Mouse (Mus musculus) CD4-positive helper T cell, adult 2 months (primary cell): ENCODE measurements around the gene Spi1.

Experiments
- DNase-seq: peaks from one replicate; pipeline ENCODE4 v3.0.0-alpha.2; 2012; ENCODE audit warnings: low read depth, missing footprints, low spot score

Gene Spi1

DNA sequence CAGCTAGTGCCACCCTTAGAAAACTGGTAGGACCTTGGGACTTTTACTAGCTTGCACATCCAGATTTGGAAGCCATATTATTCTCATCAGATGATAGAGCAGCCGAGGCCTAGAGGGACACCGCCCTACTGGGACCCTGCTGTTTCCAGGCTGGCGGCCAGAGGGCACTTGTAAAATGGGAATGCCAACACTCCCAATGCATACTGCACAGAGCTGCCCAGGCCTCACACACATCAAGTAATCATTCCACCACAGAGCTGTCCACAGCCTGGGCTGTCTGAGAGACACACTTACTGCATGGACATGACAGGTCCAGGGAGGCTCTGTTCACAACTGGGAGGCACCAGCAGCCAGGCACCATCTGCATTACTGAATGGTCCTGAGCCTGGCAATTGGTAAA lies 15.7 kb upstream of the Spi1 start:
- no peak for DNase-seq

DNA sequence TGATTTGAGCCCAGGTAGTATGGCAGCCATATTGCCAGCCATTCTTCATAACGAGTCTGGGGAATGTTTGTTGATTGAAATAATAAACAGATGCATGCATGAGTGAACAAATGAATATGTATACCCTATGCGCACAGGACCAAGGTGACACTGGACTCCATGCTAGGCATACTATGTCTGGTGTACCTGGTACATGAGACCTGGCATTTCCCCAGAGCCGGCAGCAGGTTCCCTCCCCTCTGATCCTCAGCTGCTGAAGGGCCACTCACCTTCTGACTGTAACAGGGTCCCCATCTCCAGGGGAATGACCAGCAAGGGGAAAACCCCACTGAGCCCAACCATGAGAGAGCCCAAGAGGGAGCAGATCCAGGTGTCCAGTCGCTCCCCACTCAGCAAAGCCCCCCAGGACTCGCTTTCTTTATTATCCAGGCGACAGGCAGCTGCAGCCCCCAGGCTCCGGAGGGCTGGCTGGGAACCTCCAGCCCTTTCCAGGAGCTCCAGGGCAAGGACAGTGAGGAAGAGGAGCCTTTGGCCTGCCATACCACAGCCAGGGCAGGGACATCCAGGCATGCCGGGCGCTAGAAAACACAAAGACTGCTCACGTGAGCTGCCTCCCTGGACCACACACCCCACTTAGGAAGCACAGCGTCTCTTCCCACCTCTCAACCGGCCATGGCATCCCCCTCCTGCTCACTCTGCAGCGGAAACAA lies 13.9 kb upstream of the Spi1 start:
- no peak for DNase-seq

DNA sequence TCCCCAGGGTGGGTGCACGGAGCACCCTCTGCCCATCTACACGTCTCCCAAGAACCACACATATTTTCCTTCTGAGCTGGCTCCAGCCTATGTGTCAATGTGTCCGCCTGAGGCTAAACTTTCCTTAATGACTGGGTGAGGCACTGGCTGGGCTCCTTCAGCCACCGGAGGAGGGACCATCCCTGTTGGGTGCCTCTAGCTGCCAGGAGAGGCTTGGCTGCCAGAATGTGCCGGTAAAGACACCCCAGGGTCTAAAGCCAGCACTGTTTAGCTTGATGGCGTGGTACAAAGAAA lies 13.4 kb upstream of the Spi1 start:
- no peak for DNase-seq

DNA sequence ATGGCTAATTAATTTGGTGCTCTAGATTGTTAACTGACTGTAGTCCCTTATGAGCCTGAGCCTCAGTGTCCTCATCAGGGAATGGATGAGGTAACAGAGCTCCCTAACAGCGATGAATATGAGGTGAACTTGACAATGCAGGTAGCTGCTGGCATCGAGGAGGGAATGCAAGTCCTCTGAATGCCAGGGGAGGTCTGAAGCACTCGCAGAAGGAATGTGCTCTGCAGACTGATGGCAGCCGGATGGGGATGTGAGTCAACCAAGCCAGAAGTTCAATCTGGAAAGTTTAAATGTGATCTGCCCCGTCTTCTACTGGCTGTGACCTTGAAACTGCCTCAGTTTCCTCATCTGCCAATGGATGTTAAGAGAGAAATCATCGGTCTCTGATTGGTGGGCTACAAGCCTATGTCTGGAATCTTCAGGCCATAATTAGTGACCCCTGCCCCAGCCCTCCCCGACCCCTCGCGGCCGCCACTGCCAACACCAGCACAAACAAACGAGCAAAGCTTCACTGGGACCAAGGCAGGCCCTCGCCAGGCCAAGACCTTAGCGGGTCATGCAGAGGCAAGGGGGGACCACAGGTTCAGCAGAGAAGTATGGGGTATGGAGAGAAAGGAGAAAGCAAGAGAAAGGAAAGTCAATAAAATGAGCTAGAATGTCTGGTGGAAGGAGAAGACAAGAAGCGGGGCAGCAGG lies 12.7 kb upstream of the Spi1 start:
- DNase-seq: no peak

DNA sequence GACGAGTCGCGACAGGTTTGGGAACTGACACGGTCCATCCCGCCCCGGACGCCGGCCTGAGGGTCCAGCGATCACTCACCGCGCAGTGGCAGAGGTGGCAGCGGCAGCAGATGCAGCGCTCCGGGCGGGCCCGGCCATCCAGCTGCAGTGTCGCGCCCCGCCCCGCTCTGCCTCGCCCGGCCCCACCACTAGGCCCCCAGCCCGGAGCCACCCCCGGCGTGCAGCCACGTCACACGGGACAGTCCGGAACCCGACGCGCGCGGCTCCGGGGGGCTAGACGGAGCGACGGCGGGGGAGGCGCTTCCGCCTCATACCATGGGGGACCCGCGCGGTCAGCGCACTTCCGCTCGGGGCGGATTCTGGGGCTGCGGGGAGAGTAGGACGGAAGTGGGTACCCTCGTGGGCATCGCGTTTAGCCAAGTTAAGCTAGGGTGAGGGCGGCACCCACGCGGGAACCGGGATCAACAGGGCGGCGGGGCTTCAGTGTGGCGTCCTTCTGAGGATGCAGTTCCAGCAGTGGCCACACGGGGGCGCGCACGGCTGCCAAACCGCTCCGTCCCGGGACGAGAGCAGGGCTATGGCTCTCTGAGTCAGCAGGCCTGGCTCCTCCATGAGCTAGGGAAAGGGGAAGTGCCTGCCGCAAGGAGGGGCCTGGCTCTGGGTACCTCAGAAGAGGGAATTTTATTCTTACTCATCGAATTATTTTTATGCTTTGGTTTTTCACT lies 12.0 kb upstream of the Spi1 start, which contains the start of gene Slc39a13:
Gene Slc39a13 (minus strand): TSS at position 342 of the 725 bp plus-strand sequence.
- peak; percentile 95 for DNase-seq

DNA sequence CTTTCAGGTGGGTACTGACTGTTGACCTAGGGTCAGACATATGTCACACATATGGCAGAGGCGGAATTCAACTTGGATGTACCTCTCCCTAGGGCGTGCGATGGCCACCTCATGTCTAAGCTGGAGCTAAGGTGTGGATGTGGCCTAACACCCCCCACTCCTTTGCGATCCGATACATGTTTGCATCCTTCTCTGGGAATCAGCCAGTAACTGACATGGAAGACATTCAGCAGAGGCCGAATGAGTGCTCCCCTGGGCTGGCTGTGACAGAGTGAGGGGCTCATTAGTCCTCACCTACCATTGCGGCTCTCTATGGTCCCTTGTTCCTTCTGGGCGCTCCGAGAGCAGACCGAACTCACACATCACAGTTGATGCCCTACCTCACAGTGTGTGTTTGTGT lies 11.1 kb upstream of the Spi1 start:
- no peak for DNase-seq

DNA sequence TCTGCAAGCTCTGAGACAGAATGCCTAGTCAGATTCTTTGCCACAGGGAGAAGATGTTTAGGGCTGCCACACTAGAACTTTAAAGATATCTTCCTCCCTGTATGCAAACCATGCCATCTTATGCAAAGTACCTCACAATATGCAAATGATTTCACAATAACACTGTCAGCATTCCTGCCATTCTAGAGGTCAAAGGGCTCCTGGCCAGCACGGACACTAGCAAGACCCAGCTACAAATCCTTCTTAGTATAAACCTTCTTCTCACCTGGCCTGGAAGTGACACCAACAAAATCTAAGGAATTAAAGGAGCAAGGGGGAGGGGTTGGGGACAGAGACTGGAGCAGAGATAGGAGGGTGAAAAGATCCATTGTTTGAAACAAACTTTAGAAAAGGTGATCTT lies 10.1 kb upstream of the Spi1 start:
- no peak for DNase-seq

DNA sequence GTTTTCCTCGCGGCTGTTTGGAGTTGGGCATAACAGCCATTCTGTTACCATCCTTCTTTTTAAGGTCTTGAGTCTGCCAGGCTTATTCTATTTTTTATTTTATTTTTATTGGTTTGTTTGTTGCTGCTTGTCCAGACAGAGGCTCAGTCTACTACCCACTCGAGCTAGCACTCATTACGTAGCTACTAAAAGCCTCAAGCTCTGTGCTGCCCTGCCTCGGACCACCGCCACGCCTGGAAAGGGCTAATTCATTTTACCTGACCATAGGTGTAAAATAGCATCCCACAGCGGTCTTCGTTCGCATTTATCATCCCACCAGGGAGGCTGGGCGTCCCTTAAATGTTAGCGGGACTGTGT lies 4.3 kb upstream of the Spi1 start:
- no peak for DNase-seq

DNA sequence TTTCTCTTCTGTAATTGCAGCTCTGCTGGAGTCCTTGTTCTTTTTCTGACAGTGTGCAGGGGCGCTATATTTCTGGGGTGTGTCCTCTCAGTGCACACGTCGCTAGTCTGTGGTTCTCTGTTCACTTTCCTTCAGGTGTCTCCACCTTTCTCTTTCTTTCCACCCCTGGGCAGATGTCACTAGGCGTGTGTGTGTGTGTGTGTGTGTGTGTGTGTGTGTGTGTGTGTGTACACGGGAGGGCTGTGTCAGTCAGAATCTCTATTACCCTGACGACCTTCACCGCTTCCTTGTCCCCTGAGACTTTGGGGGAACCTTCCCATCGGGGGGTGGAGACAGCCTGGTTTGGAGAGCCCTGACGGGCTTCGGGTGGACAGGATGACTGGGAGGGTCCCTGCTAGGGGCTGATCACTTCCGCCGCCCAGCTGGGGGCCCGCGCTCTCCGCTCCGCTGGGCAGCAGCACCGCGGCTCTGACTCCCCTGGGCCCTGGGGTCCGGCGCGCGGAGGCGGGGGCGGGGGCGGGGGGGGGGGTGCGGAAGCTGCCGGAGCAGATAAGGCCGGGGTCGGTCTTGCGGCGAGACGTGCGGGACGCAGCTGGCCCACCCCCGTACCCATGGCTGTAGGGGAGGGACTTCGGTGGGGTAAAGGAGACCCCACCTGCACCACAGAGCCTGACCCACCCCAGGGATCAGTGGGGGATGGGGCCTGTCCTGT lies 3.7 kb upstream of the Spi1 start:
- DNase-seq: peak; percentile 62

DNA sequence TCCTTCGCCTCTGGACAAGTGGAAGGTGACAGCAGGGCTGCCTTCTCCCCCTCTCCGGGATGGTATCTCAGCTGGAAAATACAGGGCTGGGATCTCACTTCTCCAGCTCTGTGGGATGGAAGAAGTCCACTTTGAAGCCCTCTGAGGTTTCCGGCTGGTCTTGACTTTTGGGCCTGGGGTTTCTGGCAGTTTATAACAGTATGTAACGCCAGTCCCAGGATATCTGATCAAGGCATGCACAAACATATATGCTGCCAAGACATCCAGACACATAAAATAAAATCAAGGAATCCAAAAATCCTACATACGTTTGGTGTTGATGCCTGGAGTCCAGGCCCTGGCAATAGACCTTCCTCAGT lies 3.2 kb upstream of the Spi1 start:
- DNase-seq: no peak

DNA sequence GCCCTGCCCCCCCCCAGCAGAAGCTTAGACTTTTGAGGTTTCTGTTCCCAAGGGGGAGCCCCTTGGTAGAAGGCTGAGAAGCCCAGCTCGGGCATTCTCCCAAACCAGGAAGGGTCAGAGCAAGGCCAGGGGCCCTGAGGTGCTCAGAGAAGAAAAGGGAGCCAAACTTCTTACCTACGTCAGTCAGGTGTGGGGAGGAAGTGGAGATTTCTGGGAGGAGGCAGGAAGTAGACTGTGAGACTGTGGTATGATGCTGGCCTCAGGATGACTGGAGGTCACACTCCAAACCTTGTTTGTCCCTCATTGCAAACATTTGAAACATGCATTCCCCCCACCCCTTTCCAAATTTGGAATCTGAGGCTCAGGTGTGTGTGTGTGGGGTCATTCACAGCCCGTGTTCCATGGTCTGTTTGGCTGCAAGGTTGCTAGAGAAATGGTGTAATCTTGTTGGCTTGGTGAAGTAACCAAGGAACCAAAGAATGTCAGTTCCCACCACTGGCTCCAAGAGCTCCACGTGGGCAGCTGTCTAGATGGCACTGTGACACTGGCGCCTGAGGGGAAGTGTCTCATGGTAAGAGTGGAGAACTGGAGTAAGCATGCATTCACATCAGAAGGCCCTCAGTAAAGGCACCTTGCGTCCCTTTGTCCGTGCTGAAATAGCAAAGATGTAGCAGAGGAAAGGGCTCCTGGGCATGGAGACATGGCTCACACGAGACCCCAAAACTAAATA lies 1.2 kb upstream of the Spi1 start:
- DNase-seq: peak; percentile 63

DNA sequence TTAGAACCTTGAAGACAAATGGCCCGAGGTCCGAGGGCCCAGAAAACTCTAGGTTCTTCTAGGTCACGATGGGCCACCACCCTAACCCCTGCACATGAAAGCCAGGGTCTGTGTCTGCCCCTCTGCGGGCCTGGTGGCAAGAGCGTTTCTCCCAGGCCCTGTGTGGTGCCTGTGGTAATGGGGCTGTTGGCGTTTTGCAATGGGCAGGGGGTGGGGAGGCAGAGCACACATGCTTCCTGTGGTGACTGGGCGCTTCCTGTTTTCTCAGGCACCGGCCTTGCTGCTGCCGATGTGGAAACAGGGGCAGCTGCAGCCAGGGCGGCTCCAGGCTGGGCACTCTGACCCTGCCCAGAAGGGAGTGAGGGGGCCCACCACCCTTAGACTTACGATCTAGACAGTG lies 654 bp downstream of the Spi1 start:
- DNase-seq: peak; percentile 75

DNA sequence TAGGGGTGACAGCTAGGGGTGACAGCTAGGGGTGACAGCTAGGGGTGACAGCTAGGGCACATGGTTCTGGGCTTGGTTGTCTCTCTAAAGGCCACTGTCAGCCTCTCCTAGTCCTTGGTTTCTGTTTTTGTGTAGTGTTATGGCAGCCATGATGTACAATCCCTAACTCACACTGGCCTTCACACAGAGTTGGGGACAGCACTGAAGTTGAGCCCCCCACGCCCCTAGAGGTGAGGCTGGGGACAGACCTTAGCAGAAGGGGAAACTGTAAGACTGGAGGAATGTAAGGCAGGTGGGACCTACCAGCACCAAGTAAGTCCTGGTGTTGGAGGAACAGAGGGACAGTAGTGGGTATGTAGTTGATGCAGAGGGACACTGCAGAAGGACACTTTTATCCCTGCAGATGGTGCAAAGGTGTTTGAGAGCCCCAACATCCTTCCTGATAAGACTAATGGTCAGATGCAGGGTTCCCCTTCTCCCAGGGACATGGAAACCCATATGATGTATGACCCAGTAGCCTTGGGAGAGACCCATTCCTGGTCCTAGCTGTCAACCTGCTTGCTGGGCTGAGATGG lies 1.3 kb downstream of the Spi1 start:
- DNase-seq: no peak

DNA sequence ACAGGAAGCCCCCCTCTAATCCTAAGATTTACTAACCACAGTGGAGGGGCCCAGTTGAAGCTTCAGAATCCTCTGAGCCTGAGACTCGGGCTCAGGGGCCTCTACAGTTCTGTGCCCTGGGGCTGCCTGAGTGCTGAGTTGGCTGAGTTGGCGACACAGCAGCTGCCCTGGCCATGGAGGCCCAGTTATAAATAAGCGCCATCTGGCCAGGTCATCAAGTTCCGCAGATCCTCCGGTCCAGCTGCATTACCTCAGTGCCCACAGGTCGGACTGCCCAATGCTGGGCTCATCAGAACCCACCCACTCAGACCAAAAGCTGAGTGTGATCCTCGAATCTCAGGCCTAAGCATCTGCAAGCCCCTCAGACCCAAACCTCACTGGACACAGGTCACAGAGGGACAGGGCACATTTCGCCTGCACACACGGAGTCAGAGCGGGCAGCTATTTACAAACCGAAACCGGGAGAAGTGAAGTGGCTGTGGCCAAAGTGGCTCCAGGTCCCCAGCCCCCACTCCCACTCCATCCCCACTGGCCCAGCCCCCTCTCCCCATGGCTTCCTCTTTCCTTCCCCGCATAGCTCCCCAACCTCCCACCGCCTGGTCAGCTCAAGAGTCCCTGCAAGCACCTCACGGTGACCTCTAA lies 2.1 kb downstream of the Spi1 start:
- no peak for DNase-seq

DNA sequence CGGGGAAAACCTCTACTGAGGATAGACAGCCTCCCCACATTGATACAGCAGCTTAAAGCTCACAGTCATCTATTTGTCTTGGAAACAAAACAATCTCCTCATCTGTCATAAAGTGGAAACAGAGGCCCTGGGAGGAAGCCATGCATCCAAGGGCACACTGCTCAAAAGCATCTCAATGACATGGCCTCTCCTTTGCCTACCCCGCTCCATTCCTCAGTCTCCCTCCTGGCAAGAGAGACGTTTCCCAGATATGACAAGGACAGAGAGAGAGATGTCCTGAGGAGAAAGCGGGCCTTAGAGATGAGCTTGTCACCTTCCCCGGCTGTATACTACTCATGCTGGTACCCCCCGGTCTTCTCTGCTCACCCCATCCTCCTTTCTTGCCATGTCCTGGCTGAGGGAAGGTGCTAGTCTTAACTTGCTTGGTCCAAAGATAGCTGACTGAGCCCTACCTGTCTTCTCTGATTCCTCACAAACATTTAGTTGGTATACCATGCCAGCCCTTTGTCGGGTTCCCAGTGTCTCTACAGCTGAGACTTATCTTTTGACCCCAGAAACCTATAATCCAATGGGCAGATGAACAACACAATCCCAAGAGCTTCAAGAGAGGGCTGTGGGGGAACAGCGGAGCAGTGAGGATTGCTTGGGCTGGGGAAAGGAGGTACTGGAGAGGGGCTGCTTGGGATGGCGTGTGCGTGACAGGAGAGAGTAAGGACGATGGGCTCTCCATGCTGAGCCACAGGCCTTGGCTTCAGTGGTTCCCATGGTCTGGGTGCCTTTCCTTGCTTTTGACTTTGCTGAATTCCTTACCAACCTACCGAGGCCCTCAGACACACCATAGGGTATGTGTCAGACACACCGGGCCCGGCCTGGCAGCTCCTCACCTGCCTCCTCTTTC lies 3.6 kb downstream of the Spi1 start:
- no peak for DNase-seq

DNA sequence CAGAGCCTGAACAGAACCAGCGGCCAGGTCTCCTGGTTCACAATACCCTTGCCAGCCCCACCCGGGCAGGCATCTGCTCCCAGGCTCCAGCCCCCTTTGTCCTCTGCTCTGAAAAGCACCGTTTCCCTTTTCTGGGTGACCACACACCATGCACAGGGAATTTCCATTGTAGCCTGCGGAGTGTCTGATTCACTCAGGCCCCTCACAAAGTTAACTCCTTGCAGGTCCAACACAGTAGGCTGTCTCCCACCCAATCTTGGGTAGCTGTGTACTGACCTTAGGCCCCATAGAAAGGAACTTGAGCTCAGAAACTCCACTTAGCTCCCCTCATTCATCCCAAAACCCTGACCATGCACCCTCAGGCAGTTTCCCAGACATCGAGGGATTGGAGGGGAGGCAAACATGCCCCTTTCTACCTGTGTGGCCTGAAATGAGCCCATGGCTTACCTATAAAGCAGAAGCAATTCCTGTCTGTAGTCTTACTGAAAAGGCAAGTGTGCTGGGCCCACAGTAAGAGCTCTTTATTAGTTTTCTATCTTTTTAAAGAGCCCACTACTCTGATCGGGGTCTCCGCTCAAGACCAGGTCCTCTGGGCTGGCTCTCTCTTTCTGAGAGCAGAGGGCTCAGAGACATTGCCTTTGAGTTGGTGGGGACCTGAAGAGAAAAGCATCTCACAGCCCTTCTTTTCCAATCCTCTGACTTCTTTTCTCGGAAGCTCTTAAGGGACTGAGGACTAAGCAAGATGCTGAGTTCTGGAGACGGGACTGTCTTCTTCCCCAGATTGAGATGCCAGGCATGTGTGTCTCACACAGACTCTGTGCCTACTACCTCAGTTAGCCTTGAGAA lies 4.4 kb downstream of the Spi1 start:
- DNase-seq: no peak

DNA sequence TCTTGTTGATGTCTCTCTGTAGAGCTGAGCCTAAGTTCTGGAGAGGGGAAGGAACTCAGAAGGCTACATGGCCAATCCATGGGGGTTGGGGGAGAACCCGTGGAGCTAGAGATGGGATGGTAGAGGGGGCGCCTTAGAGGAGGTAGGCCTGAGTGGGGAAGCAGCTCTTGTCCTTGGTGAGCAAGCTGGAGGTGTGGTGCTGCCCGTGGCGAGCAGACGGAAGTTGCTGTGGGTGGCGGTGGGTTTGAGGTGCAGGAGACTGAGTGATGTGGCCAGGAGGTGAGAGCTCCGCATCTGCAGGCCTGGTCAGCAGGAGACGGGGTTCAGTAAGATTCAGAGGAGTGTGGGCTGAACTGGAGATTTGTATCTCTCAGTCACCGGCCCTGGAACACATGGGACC lies 5.3 kb downstream of the Spi1 start:
- DNase-seq: peak; percentile 53

DNA sequence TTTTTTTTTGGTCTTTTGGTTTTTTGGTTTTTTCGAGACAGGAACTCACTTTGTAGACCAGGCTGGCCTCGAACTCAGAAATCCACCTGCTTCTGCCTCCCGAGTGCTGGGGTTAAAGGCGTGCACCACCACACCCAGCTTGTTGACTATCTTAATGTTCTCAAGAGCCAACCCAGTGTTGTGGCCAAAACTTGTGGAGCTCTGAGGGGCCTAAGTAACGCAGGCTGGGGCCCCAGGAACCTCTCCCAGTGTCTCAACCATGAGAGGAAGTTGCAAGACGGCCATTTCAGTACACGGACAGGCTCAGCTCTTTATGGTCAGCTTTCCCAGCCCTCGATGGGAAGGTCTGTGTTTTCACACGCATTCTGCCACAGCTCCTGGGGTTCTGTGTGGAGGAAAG lies 6.8 kb downstream of the Spi1 start:
- DNase-seq: no peak

DNA sequence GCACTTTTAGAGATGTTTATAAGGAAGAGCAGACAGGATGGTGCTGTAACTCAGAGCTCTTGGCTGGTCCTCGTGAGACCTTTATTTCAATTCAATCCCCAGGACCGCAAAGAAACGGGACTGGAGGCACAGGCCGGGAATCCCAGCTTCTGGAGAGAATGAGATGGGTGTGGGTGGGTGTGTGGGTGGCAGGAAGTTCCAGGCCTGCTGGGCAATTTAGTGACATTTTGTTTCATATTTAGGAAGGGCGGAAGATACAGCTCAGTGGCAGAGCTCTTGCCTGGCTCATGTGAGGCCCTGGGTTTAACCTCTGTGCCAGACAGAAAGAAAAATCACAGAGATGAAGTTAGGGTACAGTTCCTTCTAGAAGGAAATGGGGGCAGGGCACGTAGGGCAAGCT lies 8.0 kb downstream of the Spi1 start:
- no peak for DNase-seq
